Mouse (Mus musculus): Measurements from ENCODE around the gene Zfp114.

The Zfp114 gene

DNA sequence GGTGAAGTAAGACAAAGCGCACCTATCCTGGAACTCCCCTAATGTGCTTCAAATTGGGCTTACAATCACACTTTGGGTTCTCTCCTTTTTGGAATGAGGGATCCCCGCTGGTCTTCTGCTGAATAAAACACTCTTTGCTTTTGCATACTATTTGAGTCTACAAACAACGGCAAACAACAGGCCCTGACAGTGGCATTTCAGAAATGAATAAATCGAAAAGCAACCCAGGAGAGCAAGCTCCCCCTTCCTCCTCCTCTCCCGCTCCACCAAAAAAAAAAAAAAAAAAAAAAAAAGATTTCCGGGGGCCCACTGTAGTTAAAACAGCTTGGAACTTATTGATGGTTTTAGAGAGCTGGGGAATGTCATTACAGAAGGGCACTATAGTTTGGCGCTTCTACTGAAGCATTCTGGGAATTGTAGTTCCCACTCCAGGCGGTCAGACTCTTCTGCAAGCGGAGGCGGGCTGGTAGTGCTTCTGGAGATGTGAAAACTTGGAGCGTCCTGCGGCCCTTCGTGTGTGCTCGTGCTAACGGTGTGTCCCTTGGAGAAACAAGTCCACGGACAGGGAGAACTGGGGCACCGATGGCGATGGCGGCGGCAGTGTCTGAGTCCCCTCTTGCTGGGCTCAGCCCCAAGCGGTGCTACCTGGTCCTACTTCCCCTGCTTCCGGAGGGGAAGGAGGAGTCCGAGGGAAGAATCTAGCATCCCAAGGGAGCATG is at the start of gene Zfp114:
Zfp114 (plus strand) TSS at position 443 of the 719 bp plus-strand sequence.
- DNase-seq (ENCODE audit: low spot score in 2 of 2), result peak in 1 of 2 experiments; percentile 3

DNA sequence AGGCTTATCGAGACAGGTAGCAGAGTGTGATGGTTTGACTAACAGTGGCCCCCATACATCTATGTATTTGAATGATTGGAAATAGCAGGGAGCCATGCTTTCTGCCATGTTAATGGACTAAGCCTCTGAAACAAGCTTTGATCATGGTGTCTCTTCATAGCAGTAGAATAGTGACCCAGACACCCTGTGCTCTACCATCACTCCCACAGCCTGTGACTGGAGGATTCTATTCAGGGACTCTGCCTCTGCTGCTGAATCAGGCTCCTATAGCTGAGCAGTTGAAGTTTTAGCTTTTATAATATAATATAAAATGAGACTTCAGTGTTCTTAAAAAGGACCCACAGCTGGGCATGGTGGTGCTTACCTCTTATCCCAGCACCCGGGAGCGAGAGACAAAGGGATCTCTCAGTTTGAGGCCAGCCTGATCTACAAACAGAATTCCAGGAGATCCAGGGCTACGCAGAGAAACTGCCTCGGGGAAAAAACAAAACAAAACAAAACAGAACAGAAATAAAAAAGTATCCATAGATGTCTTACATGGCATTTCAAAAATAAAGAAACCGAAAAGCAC is 41.4 kb upstream of the Zfp114 start:
- no peak for DNase-seq (ENCODE audit: low spot score in 2 of 2)

DNA sequence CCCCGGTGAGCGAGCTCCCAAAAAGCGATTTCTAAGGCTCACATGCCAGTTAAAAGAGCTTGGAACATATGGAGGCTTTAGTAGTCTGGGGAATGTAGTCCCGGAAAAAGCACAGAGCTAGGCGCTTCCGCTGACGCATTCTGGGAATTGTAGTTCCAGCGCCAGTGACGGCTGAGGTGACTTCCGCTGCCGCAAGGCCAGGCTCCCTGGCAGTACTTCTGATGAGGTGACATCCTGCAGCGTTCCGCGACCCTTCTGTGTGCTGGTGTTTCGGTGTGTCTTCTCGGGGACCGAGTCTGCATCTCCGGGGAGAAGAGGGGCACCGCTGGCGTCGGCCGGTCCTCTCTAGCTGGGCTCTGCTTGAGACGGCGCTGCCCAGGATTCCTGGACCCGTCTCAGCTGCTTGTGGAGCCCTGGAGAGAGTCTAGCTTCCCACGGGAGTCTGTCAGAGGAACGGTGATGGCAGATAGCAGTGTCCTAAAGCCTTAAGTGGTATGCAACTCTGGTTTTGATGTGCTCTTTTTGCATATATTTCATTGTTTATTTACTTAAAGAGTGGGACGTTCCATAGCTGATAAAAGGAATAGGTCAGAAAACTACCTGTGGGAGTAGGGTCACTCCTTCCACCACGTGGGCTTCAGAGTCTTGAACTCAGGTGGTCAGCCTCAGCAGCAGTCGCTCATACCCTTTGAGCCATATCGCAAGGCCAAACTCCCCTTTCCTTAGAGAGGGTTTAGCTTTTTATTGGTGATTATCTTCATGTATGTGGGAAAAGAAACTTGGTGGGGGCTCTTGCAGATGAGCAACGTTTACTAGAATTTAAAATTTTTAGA is 40.6 kb upstream of the Zfp114 start, which contains the start of gene Zfp235:
Zfp235 (plus strand) TSS at position 174 of the 833 bp plus-strand sequence.
- peak; percentile 66 to 75 for DNase-seq (ENCODE audit: low spot score in 2 of 2)

DNA sequence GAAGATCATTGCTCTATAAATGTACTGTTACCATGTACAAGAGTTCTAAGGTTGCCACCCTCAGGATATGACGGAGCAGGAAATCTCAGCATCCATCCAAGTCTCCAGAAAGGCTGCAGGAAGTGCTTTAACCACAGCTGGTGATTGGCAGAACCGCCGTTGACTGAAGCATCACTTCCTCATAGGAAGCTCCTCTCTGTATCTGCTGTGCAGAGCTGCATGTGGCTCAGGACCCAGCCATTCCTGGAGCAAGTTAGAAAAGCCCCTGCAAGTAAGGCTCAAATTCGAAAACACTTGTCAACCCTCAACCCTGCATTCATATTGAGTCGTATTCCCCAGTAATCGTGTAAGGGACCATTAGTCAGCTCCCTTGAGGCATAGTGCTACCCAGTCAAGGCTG is 32.3 kb upstream of the Zfp114 start:
- no peak for DNase-seq (ENCODE audit: low spot score in 2 of 2)

DNA sequence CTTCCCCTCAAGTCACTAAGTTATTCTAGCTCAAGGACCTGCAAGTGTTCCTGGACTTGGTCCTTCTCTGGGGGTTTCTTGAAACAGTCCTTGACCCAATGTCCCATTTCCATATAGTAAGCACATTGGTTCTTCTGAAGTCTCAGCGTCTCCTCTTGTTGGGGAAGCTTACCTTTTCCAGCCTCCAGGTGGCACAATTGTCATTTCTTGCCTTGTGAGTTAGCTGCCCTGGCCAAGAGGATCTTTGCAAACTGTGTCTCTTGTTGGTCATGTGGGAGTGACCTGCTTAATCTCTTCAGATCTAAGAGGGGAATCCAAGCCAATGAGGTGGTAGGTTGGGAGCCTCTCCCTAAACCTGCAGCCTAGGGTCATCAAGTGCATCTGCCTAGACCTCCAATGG is 21.6 kb upstream of the Zfp114 start:
- DNase-seq (ENCODE audit: low spot score in 2 of 2), result no peak

DNA sequence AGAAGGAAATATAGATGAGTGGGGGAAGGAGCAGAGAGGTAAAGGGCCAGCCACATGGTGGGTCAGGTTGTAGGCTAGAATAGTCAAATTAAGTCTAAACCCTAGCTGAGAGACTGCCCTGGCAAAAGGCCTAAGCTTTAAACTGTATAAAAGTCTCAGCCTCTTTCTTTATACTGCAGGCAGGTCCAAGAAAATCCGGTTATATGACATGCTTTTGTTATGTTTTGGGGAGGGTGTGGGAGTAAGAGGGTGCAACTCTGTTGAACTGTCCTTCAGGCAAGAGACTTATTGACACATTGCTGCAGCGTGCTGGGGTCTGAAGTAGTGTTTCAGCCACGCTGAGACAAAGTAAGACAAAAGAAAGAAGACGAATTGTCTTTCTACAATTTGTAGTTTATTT is 2.7 kb upstream of the Zfp114 start:
- no peak for DNase-seq (ENCODE audit: low spot score in 2 of 2)

DNA sequence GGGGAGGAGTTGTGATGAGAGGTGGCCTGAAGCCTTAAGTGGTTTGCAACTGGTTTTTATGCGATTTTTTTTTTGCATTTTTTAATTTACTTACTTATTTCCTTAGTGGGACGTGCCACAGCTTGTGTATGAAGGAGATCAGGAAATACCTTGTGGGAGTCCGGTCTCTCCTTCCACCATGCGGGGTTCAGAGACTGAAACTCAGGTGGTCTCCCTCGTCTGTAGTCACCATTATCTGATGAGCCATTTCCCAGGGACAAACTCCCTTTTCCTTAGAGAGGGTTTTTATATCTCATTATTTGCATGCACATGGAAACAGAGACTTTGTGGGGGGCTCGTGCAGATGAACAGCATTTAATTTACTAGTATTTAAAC is 464 bp downstream of the Zfp114 start:
- no peak for DNase-seq (ENCODE audit: low spot score in 2 of 2)

DNA sequence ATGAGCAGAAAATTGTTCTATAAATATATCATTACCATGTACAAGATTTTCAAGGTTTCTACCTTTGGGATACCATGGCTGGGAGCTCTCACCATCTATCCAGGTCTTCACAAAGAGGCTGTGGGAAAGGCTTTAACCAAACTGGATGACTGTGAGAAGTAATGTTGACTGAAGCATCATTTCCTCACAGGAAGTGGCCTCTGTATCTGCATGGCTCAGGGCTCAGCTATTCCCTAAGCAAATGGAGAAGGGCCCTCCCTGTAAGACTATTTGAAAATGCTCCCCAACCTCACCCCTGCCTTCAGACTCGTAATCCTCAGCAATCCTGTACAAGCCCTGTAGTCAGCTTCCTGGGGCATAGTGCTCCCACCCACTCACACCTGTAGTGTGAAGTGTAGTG is 12.8 kb downstream of the Zfp114 start:
- DNase-seq (ENCODE audit: low spot score in 2 of 2), result no peak

DNA sequence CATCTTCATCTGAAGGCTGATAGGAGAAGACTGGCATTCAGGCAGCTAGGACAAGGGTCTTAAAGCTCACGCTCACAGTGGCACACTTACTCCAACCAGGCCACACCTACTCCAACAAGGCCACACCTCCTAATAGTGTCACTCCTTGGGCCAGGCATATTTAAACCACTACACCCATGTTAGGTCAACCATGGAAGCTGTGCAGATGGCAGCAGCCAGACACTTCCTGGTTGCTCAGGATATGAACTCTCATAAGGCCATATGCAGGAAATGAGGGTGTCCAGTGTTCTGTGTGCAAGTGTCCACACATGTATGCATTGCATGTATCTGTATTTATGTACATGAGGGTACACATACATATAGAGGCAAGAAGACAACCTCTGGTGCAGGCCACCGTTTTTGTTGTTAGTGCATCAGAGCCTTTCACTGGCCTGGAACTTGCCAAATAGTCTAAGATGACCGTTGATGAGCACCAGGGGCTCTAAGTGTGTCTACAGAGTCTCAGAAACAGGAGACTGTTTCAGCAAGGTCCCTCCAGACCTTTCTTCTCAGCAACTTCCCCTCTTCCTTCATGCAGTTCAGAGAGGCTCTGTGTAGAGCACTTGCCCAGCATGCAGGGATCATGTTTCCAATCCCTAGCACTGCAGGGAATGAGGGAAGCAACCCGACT is 14.2 kb downstream of the Zfp114 start:
- DNase-seq (ENCODE audit: low spot score in 2 of 2), result no peak

DNA sequence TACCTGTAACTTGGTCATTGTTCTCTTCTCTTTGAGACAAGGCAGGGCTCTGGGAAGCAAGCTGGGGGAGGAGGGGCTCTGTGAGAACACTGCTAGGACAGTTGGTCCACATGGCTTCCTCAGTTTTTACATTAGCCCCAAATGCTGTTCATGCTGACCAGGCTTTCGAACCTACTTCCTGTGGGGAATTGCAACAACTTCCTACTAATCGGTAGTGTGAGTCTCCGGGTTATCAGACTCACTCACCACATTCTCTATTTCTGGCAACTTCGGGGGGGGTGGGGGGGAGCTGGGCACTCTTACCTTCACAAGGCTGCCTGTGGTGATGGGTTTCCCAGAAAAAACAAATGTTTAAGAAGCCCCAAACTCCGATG is 14.7 kb downstream of the Zfp114 start:
- DNase-seq (ENCODE audit: low spot score in 2 of 2), result no peak

DNA sequence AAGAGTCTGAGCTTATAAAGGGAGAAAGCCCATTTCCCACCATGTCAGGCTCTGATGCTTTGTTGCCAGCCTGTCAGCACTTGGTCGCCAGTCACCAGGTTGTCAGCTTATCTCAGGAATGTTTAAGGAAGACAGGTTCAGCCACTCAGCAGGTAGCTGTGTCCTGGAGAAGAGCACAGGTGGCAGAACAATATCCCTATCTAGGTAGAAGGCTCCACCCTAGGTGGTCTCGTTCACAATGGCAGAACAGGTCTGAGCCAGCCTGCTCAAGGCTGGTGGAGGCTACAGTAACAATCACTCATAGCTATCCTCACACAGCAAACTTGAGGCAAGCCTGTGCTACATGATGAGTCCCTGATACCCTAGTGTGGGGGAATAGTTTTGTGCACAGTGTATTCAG is 16.5 kb downstream of the Zfp114 start:
- no peak for DNase-seq (ENCODE audit: low spot score in 2 of 2)

DNA sequence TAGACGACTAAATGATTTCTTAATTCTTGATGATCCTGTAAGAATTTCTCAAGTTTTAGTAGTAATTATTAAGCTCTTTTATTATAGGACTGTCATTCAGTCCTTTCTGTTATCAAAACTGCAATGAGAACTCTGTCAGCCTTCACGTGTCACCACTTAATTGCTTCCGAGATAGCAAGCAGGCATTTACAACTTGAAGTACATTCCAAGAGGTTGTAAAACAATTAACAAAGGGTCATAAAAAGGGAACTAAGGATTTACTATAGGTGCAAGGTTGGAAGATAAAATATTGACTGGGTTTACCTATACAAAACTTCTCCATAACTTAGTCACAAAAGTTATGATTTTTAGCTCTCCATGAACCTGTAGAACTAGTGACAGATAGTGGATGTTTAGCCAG is 18.3 kb downstream of the Zfp114 start:
- no peak for DNase-seq (ENCODE audit: low spot score in 2 of 2)

DNA sequence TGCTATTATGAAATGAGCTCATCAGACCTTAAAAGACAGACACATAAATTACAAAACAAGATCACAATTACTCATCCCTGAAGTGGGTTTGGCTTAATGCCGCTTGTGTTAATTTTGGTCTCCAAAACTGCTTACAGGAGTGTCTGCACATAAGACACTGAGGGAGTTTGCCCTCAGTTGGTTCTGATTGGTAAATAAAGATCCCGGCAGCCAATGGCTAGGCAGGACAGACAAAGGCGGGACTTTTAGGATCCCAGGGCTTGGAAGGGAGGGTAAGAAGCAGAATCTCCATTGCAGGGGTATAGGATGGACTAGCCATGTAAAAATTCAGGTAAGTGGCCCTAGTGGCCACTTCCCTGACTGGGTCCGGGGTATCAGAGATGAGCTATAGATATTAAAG is 22.1 kb downstream of the Zfp114 start:
- DNase-seq (ENCODE audit: low spot score in 2 of 2), result no peak

DNA sequence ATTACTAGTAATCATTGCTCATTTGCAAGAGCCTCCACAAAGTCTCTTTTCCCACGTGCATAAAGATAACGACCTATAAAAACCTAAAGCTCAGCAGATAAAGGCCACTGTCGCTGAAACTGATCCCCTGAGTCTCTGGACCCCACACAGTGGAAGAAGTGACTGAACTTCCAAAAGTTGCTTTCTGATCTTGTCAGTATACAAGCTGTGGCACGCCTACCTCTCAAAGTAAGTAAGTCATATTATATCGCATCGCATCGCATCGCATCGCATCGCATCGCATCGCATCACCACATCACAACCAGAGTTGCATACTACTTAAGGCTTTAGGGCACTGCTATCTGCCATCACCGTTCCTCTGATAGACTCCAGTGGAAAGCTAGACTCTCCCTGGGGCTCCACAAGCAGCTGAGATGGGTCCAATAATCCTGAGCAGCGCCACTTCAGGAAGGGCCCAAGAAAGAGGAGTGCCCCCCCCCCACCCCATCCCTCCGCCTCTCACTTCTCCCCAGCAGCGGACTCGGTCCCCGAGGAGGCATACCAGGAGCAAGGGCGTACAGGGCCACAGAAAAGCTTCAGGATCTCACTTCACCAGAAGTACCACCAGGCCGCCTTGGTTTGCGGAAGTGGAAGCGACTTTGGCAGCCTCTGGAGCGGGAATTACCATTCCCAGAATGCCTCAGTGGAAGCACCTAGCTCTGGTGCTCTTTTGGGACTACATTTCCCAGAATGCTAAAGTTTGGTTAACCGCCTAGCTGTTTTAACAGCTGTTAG is 32.8 kb downstream of the Zfp114 start:
- no peak for DNase-seq (ENCODE audit: low spot score in 2 of 2)

DNA sequence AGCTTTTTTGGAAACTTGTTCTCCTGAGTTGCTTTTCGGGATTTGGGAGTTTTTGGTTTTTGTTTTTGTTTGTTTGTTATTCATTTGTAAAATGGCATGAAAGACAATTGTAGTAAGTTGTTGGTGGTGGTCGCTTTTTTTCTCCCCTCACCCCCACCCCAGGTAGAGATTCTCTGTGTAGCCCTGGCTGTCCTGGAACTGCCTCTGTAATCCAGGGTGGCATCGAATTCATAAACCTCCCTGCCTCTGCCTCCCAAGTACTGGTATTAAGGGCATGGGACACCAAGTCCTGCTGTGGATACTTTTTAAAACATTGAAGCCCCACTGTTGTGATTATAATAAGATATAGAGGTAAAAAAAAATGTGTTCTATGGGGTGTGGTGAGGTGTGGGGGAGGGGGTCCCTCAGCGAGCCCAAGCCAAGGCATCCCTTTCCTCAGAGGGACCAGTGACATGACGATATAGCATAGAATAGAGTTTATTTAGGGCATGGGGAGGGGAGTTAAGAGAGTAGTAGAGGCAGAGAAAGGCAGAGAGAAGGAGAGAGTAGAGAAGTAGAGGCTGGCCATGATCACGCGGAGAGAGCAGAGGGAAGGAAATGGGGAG is 33.5 kb downstream of the Zfp114 start:
- DNase-seq (ENCODE audit: low spot score in 2 of 2), result no peak

DNA sequence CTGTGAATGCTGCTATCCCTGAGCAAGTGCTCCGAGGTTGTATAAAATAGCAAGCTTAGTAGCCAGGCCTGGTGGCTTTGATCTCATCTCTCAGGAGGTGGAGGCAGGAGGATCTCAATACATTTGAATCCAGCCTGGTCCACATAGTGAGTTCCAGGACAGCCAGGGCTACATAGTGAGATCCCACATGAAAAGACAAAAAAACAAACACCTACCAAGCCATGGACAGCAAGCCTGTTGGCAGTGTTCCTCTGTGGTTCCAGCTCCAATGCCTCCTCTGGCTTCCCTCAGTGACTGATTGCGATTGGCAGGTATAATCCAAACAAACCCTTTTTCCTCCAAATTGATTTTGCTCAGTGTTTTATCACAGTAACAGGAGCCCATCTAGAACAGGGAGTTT is 35.4 kb downstream of the Zfp114 start:
- no peak for DNase-seq (ENCODE audit: low spot score in 2 of 2)

DNA sequence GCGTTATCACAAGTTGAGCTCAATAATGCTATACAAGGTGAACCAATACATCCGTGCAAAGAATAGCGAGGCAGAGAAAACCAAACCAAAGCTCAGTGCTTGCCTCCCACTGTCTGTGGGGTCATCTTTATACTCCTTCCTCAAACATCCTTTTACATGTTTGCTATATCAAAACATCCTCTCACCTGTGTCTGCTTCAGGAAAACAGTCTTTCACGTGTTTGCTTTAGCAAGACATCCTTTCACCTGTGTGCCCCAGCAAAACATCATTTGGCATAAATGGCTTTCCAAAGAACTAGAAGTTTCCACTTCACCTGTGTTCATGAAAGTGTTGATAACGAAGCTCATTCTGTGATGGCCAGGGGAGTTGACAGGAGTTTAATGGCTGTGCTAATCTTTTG is 36.5 kb downstream of the Zfp114 start, which contains the start of gene Zfp111:
Zfp111 (minus strand) TSS at position 101 of the 400 bp plus-strand sequence.
- DNase-seq (ENCODE audit: low spot score in 2 of 2), result no peak

Measured in natural killer cell, adult 2 months (primary cell).